Mouse (Mus musculus) left cerebral cortex, adult 9 months (tissue): Measurements from ENCODE around the gene Gdf1.

Experiments used
- DNase-seq, 2 experiments: peaks; one replicate each; pipeline ENCODE4 v3.0.0; 2022; ENCODE audit warnings: low spot score in 2 of 2

Gene Gdf1

DNA sequence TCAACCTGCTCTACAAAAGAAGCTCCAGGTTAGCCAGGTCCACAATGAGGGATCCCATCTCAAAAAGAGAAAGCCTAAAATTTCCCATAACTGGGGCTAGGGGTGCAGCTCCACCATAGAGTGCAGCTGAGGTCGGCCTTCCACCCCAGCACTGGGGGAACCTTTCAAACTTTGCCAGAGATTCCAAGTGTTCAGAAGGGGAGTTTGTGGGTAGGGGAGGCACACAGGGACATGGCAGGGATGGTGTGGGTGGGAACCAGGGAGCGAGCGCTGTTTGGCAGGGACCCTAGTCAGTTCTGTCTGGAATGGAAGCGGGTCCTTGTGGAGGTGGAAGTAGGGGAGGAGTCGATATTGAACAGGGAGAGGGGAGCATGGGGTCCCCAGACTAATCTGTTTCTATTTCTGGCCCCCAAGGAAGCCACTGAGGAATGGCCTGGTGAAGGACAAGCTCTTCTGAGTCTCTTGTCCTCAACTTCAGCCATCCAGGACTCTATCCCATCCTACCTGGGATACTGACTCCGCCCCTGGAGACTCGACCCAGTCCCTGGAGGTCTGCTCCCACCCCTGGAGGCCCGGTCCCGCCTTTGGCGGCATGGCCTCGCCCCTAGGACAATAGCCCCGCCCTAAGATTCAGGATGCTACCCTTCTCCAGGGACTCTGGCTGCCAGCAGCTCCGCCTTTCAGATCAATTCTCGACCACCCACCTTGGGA, at the start of gene Gdf1:
TSS of gene Gdf1 (plus strand) at position 694 of the 711 bp plus-strand sequence.
- no peak for DNase-seq

- no peak for DNase-seq
Measured at GRCm38 (mm10) chr8:70281001-70281400, 48.6 kb upstream of the Gdf1 start.

DNA sequence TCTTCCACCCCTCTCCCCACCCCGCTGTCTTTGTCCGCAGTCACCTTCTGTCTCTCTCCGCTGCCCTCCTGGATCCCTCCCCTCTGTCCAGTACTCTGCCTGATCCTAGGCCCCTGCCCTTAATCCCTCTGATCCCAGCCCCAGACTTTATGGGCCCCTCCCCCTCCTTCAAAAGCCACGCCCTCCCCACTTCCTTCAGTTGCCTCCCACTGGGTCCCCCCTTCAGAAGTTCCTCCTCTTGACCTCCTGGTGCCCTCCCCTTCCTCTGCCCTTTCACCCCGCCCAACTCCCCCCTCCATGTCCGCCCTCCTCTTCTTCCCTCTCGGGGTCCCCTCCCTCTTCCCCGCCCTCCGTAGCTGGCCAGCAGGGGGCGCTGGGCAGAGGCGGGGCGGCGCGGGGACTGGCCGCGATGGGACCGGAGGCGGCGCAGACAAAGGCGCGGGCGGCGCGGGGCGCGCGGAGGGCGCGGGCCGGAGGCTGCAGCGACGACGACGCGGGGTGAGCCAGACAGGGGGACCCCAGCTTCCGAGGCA, 46.9 kb upstream of the Gdf1 start, which contains the start of gene Homer3:
TSS of gene Homer3 (plus strand) at position 225 of the 533 bp plus-strand sequence.
- peak; percentile 48 to 76 for DNase-seq

GRCm38 (mm10) chr8:70283136-70284077, 46.2 kb upstream of the Gdf1 start:
- no peak for DNase-seq

GRCm38 (mm10) chr8:70284421-70284820, 45.2 kb upstream of the Gdf1 start:
- no peak for DNase-seq

GRCm38 (mm10) chr8:70285304-70285703, 44.3 kb upstream of the Gdf1 start:
- no peak for DNase-seq

GRCm38 (mm10) chr8:70286737-70287136, 42.9 kb upstream of the Gdf1 start:
- DNase-seq: no peak

- no peak for DNase-seq
Measured at GRCm38 (mm10) chr8:70293988-70294405, 35.6 kb upstream of the Gdf1 start.

DNA sequence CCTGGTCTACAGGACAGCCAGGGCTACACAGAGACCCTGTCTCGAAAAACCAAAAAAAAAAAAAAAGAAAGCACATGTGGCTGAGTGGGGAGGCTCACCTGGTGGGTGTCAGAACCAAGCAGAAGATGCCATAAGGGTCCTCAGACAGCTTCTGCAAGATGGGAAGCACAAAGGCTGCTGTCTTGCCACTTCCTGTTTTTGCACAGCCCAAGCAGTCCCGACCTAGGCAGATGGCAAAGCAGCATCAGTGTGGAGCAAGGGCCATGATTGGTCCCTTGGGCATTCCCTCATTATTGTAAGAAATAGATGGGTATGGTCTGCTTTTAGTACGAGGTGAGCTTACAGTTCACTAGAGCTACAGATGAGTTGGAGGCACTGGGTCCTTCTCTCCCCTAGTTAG, 28.7 kb upstream of the Gdf1 start:
- DNase-seq: no peak

GRCm38 (mm10) chr8:70302358-70302890, 27.2 kb upstream of the Gdf1 start, which contains the start of the genes Ddx49 and Cope:
Gene Ddx49 (minus strand): TSS chr8:70302489.
Gene Cope (plus strand): TSS chr8:70302518.
- DNase-seq: peak; percentile 87 to 96

DNA sequence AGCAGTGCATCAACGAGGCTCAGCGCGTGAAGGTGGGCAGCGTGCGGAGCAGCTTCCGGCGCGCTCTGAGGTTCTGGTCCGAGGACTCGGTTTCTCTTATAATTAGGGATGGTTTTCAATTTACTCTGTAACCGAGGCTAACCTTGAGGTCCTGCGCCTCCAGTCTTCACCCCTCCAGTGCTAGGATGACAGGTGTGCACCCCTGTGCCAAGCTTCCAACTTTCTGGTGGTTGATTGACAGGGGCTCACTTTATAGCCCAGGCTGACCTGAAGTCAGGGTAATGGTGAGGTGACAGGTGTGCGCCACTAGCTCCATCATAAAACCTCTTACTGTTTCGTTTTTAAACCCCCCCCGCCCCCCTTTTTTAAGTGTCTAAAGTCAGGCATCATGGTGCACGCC, 26.7 kb upstream of the Gdf1 start:
- DNase-seq: no peak

DNA sequence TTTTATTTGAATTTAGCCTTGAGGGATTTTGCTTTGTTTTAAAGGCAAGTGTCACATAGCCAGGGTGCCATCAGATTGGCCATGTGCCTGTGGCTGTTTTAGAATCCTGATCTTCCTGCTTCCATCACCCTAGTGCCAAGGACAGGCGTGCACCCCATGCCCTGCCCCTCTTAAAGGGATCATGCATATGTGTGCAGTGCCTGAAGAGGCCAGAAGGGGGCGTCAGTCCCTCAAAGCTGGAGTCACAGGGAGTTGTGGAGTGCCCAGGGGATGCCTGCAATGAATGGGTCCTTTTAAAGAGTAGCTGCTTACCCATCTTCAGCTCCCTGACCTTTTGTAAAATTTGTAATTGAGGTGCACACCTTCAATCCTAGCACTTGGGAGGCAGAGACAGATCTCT, 20.3 kb upstream of the Gdf1 start:
- peak in 1 of 2 experiments; percentile 26 for DNase-seq

- no peak for DNase-seq
Measured at GRCm38 (mm10) chr8:70313399-70313798, 16.2 kb upstream of the Gdf1 start.

GRCm38 (mm10) chr8:70315624-70316510, 13.8 kb upstream of the Gdf1 start, which contains the start of gene Cers1:
Gene Cers1 (plus strand): TSS chr8:70315775.
- DNase-seq: peak in 1 of 2 experiments; percentile 82

GRCm38 (mm10) chr8:70316511-70317504, 12.8 kb upstream of the Gdf1 start:
- peak; percentile 89 to 90 for DNase-seq

- no peak for DNase-seq
Measured at GRCm38 (mm10) chr8:70317872-70318271, 11.7 kb upstream of the Gdf1 start.

- DNase-seq: no peak
Measured at GRCm38 (mm10) chr8:70323716-70324115, 5.9 kb upstream of the Gdf1 start.

GRCm38 (mm10) chr8:70327512-70327911, 2.1 kb upstream of the Gdf1 start:
- DNase-seq: no peak
